Mouse (Mus musculus): ENCODE data around the gene Rnf227.

The Rnf227 gene

DNA sequence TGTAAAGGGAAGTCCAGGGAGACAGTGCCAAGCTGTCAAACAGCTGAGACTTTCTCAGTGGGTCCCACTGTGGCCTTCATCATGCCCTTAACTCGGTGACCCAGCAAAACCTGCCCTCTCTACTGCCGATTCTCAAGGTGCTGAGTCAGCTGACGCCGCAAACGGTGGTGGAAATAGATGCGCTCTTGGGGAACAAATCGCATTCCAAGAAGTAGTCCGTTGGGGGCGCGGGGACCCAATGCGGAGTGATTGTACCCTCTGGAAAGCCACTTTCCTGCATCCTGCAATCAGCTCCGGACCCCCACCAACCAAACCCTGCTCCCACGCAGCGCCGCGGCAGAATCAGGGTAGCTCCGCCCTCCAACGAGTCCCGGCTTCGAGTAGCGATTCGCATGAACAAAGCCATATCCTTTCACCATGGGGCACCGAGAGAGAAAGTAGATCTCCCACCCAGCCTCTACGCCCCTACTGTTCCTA is 8.3 kb upstream of the Rnf227 start:
- peak; percentile 69 for DNase-seq

GRCm38 (mm10) chr11:69332713-69333253 is 7.5 kb upstream of the Rnf227 start:
- DNase-seq = no peak

GRCm38 (mm10) chr11:69333922-69334321 is 6.3 kb upstream of the Rnf227 start:
- no peak for DNase-seq

- no peak for DNase-seq
These were observed 5.5 kb upstream of the Rnf227 start for GRCm38 (mm10) chr11:69334796-69335195.

DNA sequence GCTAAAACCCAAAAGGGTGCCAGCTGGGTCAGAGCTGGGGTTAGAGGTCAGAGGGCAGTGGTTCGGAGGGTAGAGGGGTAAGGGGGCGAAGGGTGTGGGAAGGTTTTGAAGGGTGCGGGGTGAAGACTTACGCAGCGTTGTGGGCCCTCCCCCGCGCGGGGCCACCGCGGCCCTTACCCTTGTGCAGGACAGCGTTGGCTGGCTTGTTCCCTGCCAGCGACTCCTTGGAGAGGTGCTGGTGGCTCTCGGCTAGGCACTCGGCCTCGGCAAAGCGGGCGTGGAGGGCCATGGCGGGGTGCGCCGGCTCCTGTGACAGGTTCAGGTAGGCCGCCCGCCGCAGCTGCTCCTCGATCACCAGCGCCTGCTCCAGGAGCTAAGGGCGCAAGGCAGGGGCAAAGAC is 6.2 kb downstream of the Rnf227 start:
- no peak for DNase-seq

DNA sequence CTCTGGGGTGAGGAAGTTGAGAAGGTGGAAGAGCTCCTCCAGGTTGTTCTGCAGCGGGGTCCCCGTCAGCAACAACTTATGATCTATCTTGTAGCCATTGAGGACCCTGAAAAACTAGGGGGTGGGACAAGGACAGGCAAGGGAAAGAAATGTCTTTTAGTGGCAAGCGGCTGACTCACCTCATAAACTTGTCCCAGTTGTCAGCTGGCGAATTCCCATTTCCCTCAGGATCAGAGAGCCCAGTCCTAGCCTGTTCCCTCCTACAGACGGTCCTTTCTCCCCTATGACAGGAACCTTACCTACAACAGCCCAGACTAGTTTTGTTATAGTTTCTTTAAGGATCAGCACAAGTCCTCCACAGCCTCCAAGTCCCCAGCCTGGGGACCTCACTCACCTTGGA is 16.3 kb downstream of the Rnf227 start:
- no peak for DNase-seq

GRCm38 (mm10) chr11:69357690-69358089 is 17.4 kb downstream of the Rnf227 start:
- DNase-seq = no peak

- DNase-seq = no peak
These were observed 21.8 kb downstream of the Rnf227 start for GRCm38 (mm10) chr11:69362021-69362420.

DNA sequence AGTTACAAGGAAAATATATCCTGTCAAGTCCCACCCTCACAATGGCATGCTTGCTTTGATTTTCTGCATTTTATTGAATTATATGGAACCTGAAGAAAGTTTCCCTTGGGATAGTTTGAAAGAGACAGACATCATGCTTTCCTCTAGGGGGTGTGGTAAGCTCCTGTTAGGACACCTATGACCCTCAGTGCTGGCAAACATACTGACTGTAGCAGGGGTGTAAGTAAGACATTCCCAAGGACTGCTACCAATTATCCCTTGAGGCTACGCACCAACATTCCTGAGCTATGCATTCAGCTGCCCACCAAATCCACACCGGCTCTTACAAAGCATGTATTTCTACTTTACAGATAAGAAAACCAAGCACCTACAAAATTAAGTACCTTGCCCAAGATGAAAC is 22.2 kb downstream of the Rnf227 start:
- DNase-seq = no peak

DNA sequence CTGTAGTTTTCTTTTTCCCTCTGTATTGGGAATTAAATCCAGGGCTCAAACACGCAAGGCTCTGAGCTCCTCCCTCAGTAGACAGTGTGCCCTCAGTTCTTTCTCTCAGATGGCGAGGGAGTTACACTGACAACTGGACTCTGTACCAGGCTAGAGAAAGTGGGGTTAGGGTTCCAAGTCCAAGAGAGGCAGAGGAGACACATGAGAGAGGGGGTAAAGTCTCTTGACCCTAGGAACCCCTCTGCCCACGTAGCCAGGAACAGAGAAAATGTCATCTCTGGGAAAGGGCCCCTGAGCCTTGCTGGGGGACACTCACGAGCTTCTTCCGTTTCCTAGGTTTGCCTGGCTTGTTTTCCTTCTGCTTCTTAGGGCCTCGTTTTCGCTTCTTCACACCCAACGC is 24.1 kb downstream of the Rnf227 start:
- no peak for DNase-seq

GRCm38 (mm10) chr11:69364910-69365309 is 24.6 kb downstream of the Rnf227 start:
- peak; percentile 97 for DNase-seq

DNA sequence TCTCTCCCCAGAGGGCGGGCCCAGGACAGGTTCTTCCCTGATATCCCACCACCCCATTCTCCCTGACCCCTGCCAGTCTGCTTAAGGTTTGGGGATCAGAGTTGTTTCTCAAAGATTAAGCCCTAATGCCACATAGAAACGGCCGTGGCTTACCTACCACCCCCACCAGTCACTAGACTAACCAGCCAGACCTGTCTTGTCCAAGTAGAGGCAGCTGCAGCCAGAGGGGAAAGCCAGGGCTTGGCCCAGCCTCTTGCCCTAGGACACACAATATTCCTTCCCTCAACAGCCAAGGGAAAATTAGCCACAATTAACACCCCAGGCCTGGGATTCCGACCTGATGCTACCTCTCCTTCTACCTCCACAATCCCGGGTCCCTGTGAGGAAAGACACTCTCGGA is 25.5 kb downstream of the Rnf227 start:
- DNase-seq = peak; percentile 42

GRCm38 (mm10) chr11:69366157-69366854 is 26.0 kb downstream of the Rnf227 start:
- DNase-seq = peak; percentile 98

DNA sequence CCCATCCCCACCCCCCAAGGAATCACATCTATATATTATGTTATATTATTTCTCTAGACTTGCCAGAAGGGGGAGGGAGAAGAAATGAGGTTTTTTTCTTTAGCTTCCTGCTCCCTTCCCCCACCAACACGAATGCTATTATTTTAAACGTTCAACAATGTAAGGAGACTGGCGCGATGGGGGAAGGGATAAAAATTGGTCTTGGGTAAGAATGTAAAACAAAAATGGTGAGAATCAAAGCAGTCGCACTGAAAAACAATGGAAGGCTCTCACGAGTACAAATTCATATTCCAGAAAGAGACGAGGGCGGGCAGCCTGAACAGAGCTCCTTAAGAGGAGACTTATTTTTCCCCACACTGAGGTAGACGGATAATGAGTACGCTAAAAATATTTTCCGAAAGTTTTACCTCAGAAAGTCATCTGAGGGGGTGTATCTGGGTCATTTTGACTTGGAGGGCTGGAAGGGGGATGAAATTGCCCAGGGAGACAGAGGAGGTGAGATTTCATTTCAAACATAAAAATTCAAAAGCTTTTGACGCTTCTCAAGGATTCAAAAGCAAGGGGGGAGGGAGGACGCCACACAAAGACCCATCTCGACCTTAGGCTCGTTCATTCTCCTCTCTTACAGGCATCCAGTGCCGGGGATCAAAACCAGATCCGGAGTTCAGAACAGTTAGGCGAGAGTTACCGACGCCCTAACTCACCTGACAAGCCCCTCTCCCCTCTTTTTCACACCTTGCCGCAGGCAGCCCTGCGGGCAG is 26.8 kb downstream of the Rnf227 start:
- peak; percentile 35 for DNase-seq

DNA sequence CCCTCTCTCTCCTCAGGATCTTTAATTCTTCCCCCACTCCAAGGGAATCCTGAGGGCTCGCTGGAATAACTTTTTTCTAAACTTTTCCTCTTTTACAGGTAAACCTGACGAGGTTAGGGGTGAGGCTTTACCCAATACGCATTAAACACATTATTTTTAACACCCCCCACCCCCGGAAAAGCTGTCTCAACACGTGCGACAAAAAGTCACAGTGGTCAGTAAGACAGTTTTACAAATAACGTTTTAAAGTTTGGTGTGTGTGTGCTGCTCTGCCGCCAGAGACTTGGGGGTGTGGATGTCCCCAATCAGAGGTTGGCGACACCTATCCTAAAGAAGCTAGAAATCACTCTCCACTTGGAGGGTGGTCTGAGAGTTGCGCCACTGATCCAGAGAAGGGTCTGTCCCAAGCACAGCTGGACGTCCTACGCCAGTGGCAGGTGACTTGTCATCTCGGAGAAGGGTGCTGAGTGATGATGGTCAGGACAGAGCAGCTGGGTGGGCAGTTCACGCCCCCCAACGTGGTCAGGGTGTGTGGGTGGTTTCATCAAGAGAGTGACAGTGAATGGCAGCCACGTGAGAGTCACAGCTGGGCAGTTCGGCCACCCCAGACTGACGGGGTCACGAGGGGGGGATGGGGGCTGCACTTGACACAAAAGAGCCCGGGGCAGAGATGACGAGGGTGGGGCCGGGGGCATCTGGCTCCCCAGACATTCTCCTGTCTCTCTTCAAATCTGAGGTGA is 27.5 kb downstream of the Rnf227 start:
- DNase-seq = peak; percentile 29

- DNase-seq = peak; percentile 53
These were observed 28.3 kb downstream of the Rnf227 start for GRCm38 (mm10) chr11:69368356-69369214.

DNA sequence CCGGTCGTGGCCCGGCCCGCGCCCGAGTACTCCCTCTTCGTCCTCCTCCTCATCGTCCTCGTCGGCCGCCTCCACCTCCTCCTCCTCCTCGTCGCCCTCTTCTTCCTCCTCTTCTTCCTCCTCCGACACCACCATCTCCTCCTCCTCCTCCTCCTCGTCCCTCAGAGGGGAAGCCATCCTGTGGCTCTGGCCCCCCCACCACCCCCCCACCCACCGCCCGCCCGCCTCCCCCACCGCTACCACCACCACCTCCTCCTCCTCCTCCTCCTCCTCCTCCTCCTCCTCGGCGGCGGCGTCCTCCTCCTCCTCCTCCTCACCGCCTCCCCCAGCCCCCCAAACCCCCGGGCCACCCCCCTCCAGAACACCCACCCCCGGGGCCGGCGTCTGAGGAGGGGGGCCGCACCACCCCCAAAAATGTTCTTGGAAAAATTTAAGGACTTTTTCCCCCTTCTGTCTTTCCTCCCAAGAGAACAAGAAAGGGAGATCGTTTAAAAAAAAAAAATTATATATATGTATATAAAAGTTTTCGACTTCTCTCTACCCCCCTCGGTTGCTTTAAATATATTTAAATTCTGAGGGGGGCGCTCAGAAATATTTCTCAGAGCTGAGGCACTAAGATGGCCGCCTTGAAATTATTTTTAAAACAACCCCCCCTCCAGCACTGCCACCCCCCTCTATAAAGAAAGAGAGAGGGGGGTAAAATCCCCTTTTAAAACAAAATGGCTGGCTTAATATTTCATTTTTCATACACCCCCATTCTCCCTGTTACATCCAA is 29.1 kb downstream of the Rnf227 start, which contains the start of gene Chd3:
Gene Chd3 (minus strand): TSS at position 192 of the 775 bp plus-strand sequence.
- DNase-seq = no peak

GRCm38 (mm10) chr11:69369990-69370816 is 29.9 kb downstream of the Rnf227 start:
- DNase-seq = no peak

DNA sequence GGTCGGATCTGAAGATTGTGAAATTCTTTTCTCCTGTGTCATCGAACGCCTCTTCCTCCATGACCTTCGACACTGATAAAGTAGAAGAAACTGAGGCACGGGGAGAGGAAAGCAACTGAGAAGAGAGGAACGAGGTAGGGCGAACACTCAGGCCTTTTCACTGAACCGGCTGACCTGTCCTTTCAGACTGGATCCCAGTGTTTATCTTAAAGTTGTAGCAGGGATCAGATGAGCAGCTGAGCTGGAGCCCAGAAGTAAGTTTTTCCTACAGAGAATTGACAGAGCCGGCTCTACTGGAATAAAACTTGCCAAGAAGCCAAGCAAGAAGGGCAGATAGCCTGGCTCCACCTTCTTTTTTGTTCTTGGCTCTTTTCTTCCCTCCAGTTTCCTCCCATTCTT is 30.6 kb downstream of the Rnf227 start:
- peak; percentile 11 for DNase-seq

DNA sequence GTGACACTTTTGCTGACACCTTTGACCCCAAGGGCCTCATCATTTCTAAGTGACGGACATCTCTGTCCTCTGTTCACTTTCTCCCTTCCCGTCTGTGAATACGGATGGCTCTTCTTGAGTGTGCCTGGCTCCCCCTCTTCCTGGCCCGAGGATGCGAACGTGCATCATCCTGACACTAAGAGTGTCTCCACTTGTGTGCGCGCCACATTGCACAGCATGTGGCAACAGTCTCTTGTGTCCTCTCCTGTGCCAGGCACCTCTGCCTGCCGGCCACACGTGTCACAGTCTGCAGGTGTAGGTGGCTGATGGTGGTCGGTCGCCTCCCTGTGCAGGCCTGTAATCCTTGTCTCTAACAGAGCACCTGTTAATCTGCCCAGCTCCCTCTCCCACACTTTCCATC is 31.3 kb downstream of the Rnf227 start:
- no peak for DNase-seq
